Mouse (Mus musculus) liver, adult 2 months (tissue): ENCODE measurements around the gene Wdr46.

Source experiments
- CTCF ChIP-seq: fragments of 200-500 bp; IDR thresholded peaks from 2 replicates; pipeline ENCODE4 v1.5.1; 2011; ENCODE audit warnings: low read depth, low read length, control low read depth
- POLR2A ChIP-seq: fragments of 200-500 bp; IDR thresholded peaks from 2 replicates; pipeline ENCODE4 v1.6.1; 2011; ENCODE audit warnings: low read length, control low read depth; ENCODE audit not compliant: insufficient read depth; ENCODE audit errors: extremely low read depth

- TF ChIP-seq POLR2A (no peak), CTCF (no peak)
Observed at GRCm38 (mm10) chr17:33995651-33996050, 55.2 kb downstream of the Wdr46 start.
